Mouse (Mus musculus) retina, embryonic 14.5 days (tissue): ENCODE results near the gene Slc39a5.

Source experiments
- DNase-seq: peaks from one replicate; pipeline ENCODE4 v3.0.0-alpha.2; 2015; ENCODE audit warnings: low spot score

The Slc39a5 gene

GRCm38 (mm10) chr10:128376099-128376454 lies 25.0 kb downstream of the Slc39a5 start:
- DNase-seq, result no peak

- DNase-seq, result no peak
Observed at GRCm38 (mm10) chr10:128374393-128374792, 26.6 kb downstream of the Slc39a5 start.

GRCm38 (mm10) chr10:128372989-128373748 lies 27.9 kb downstream of the Slc39a5 start:
- DNase-seq, result no peak

- no peak for DNase-seq
Observed at GRCm38 (mm10) chr10:128372142-128372541, 28.9 kb downstream of the Slc39a5 start.

- DNase-seq, result no peak
Observed at GRCm38 (mm10) chr10:128370601-128371000, 30.4 kb downstream of the Slc39a5 start.

GRCm38 (mm10) chr10:128370021-128370420 lies 31.0 kb downstream of the Slc39a5 start:
- DNase-seq, result no peak

- no peak for DNase-seq
Observed at GRCm38 (mm10) chr10:128369599-128369998, 31.4 kb downstream of the Slc39a5 start.

- no peak for DNase-seq
Observed at GRCm38 (mm10) chr10:128369218-128369543, 31.8 kb downstream of the Slc39a5 start.

GRCm38 (mm10) chr10:128368402-128369217 lies 32.4 kb downstream of the Slc39a5 start, which contains the start of gene Coq10a:
TSS of gene Coq10a (minus strand) at chr10:128368997.
- peak; percentile 90 for DNase-seq

GRCm38 (mm10) chr10:128367899-128368401 lies 33.1 kb downstream of the Slc39a5 start:
- DNase-seq, result no peak

- DNase-seq, result peak; percentile 84
Observed at GRCm38 (mm10) chr10:128362568-128362967, 38.5 kb downstream of the Slc39a5 start.

GRCm38 (mm10) chr10:128361836-128362235 lies 39.2 kb downstream of the Slc39a5 start:
- DNase-seq, result no peak

GRCm38 (mm10) chr10:128359226-128359625 lies 41.8 kb downstream of the Slc39a5 start:
- no peak for DNase-seq

- peak; percentile 82 for DNase-seq
Observed at GRCm38 (mm10) chr10:128358796-128359195, 42.2 kb downstream of the Slc39a5 start.

GRCm38 (mm10) chr10:128347541-128347940 lies 53.5 kb downstream of the Slc39a5 start:
- no peak for DNase-seq
